Mouse (Mus musculus) heart, adult 18-20 months (tissue): ENCODE data around the gene Il1r1. TPM values are rescaled to one million over a fixed set of nuclear protein-coding genes. Genes with fewer than 3 reads are reported as not detected.

Source experiments
- total RNA-seq, 2 experiments: library from RNA; stranded (reverse); gene quantifications; 2 replicates each; pipeline ENCODE4 v1.2.3; 2021

Il1r1 gene
- total RNA-seq, 2 experiments from 2014 or later, result 5.6 to 6.3 TPM

Other genes starting within 250 kb of the Il1r1 start
- gene Il1r2, start 151.0 kb upstream of the Il1r1 start, total RNA-seq, result not detected
- under 1 TPM; 0.55 to 0.87 TPM for gene Il1rl2, start 99.5 kb downstream of the Il1r1 start, total RNA-seq
- gene Il1rl1, start 204.5 kb downstream of the Il1r1 start, total RNA-seq, result under 1 TPM; 0.75 to 0.99 TPM
- 1 to 10 TPM; 1.4 to 2.1 TPM for gene Il18r1, start 240.5 kb downstream of the Il1r1 start, total RNA-seq